Mouse (Mus musculus): ENCODE measurements at regions not wholly inside any gene's neighbourhood (a gene's known extent, or its start where the extent isn't known, plus 50 kb on each side); places are given as distances from the start of the nearest gene placed in this dataset.

DNA sequence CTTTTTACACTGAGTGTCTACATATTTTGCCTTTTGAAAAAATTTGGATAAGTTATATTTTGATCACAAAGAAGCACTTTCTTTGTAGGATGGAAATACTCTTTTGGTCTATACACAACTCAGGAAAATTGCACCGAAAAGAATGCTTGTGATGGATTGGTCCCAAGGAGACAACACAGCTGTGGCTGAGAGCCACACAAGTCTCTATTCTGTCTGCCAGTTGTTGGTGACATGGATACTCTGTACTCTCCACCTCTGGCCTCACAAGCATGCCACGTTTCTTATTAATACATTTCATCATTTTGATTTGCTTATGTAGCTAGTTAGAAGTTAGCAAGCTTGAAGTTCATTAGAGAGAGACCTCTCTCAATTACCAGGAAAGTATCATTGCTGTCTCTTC, 53.7 kb upstream of the Ankrd50 start:
- TF ChIP-seq CTCF (IDR thresholded peaks at IDR 0.05; ENCODE audit: low read depth, low read length), result no peak
- no peak for TF ChIP-seq EP300 (IDR thresholded peaks at IDR 0.05; ENCODE audit: insufficient read depth, low read depth, low read length)
- TF ChIP-seq POLR2A (IDR thresholded peaks at IDR 0.05; ENCODE audit: insufficient read depth, low read length), result no peak
